Mouse (Mus musculus) mouse embryonic stem cell (cell line): ENCODE results near the gene Mrap2.
"Not testable (repeated sequence)": the region's sequence is repeated elsewhere in the genome, so short reads cannot be mapped to it uniquely, and the experiment has no call there.

Source experiments
- in situ Hi-C, 2 experiments: fragments of 300-500 bp; cut with MboI; formaldehyde crosslinking; loops; 1 replicate in 1 of 2; 3 replicates in 1 of 2; pipeline ENCODE4 v1.14.3; 2019 to 2020; ENCODE audit warnings: low sequenced_read_pairs in 2 of 2, low pct_unique_long_range_greater_than_20kb in 1 of 2, mixed read lengths in 1 of 2; ENCODE audit not compliant: unreplicated experiment in 1 of 2

Mrap2 gene

GRCm38 (mm10) chr9:87144106-87144505 lies at the start of gene Mrap2:
Mrap2 (plus strand) TSS chr9:87144306.
- in situ Hi-C loops, result no loop called here

GRCm38 (mm10) chr9:87097989-87098388 lies 46.1 kb upstream of the Mrap2 start:
- in situ Hi-C loops, result no loop called here

DNA sequence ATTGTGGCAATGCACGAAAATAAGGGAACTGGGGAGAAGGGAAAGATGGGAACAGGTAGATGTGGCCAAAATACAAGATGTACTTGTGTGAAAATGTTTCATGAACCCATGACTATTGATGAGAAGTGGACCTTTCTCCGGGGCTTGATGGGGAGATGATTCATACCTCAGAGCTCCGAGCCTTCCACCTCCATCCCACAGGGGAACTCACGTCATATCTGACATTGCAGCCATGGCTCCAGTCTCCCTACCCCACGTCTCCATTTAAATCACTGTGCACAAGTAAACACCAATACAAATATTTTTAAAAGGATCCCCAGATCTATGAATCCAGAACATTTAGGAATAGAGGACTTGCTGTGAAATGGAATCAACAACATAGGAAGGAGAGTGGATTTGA lies 29.1 kb upstream of the Mrap2 start:
- in situ Hi-C loops, result no loop called here

- in situ Hi-C loops, result no loop called here
Observed at GRCm38 (mm10) chr9:87115456-87115931, 28.6 kb upstream of the Mrap2 start.

DNA sequence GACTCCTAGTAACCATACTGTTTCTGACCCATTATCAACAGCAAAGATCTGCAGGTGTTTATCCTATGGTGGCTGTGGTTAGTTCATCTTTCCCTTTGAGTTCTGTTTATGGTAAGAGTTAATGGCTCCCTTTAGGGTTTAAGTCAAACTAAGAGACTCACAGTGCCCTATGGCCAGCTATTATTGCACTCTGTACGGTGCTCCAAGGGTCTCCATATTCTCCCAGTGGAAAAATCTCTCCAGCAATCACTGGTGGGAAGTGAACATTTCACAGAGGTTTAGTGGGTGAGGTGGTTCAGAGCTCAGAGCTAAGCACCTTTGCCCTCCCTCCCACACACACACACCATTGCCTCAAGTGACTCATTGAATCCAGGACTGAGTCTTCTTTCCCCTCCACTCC lies 28.1 kb upstream of the Mrap2 start:
- in situ Hi-C loops, result no loop called here

- in situ Hi-C loops, result no loop called here
Observed at GRCm38 (mm10) chr9:87118996-87119395, 25.1 kb upstream of the Mrap2 start.

- in situ Hi-C loops, result no loop called here
Observed at GRCm38 (mm10) chr9:87121956-87122493, 22.1 kb upstream of the Mrap2 start.

- in situ Hi-C loops, result not testable (repeated sequence)
Observed at GRCm38 (mm10) chr9:87127046-87127445, 17.1 kb upstream of the Mrap2 start.

DNA sequence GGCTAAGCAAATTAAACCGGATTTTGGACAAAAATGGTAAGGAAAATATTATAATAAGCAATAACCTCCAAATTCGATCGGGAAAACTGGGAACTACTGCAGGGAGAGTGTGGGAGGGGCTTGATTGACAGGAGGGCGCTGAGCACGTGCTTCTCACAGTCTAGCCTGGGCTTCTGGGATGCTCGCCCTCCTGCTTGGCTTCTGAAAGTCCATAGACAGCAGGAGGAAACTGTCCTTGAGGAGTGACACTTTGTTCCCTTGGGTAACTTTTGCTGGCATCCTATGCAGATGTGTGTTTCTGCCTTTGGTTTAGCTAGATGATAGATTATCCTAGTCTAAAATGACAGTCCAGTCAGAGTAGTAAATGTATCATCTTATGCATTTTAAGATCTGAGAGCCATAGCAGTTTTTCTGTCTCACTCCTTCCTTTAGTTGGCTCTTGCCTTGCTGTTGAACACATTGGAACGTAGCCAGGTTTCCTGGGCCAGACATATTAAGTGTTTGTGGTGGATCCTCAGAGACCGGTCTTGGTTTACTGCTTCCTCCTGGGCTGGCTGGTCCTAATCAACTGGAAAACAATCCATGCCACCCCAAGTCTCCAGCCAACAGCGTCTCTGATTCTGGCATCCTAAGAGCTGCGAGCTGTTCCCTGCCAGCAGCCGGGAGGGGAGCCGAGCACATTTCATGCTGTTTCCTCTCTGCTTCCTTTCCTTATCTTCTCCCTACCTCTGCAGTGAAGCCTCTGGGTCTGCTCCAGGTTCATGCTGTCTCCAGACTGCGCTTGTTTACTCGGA lies 8.1 kb upstream of the Mrap2 start:
- in situ Hi-C loops, result no loop called here

- in situ Hi-C loops, result no loop called here
Observed at GRCm38 (mm10) chr9:87143076-87143475, 1.0 kb upstream of the Mrap2 start.

GRCm38 (mm10) chr9:87144532-87144931 lies 426 bp downstream of the Mrap2 start:
- in situ Hi-C loops, result no loop called here

- in situ Hi-C loops, result no loop called here
Observed at GRCm38 (mm10) chr9:87145180-87145579, 1.1 kb downstream of the Mrap2 start.

GRCm38 (mm10) chr9:87145671-87146070 lies 1.6 kb downstream of the Mrap2 start:
- in situ Hi-C loops, result no loop called here

DNA sequence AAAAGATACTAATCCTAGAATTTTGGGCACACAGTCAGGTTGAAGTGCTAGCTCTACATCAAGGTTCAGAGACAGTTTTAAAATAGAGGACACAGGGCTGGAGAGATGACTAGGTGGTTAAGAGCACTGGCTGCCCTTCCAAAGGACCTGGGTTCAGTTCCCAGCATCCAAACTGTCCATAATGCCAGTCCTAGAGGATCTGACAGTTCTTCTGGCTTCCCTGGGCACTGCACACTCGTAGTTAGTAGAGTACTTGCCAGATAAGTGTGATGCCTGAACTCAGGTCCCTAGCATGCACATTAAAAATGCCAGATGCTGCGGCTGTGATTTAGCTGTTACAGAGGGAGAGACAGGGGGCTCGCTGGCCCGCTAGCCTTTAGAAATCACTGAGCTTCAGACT lies 2.3 kb downstream of the Mrap2 start:
- in situ Hi-C loops, result no loop called here

- in situ Hi-C loops, result no loop called here
Observed at GRCm38 (mm10) chr9:87147927-87148326, 3.8 kb downstream of the Mrap2 start.

DNA sequence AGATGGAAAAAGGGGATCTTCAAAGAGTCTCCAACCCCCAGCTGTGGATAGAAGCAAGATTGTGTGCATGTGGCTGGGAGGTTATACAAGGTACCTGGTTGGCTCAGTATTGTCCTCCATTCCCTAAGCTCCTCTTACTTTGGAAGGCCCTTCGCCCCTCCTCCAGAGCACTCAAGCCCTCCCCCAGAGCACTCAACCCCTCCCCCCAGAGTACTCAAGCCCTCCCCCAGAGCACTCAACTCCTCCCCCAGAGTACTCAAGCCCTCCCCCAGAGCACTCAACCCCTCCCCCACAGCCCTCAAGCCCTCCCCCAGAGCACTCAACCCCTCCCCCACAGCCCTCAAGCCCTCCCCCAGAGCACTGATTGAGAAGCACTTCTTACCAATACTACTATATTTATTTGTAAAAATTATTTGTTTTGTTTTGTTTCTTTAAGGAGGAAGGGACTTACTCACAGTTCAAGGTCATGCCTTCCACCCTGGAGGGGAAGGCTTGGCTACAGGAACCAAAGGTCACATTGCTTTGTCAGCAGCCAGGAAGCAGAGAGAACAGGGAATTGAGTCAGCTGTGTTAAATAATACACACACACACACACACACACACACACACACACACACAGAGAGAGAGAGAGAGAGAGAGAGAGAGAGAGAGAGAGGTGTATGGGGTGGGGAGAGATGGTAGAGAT lies 8.7 kb downstream of the Mrap2 start:
- in situ Hi-C loops, result no loop called here

- in situ Hi-C loops, result no loop called here
Observed at GRCm38 (mm10) chr9:87162559-87162958, 18.5 kb downstream of the Mrap2 start.

GRCm38 (mm10) chr9:87167001-87167830 lies 23.1 kb downstream of the Mrap2 start:
- in situ Hi-C loops, result no loop called here

- in situ Hi-C loops, result no loop called here
Observed at GRCm38 (mm10) chr9:87168051-87168450, 23.9 kb downstream of the Mrap2 start.
